Mouse (Mus musculus): ENCODE measurements around the gene Rab8a. TPM values are rescaled to one million over a fixed set of nuclear protein-coding genes. Genes with fewer than 3 reads are reported as not detected.
"Not testable (repeated sequence)": the region's sequence is repeated elsewhere in the genome, so short reads cannot be mapped to it uniquely, and the experiment has no call there.

Rab8a gene
- 140 and 151 TPM in 2 replicates for polyA plus RNA-seq (2015; fragmentation: Nextera tagmentation; extraction: Ambion mirVana)

GRCm38 (mm10) chr8:72160707-72161697 is at the start of gene Rab8a:
Gene Rab8a (plus strand): TSS chr8:72161200.
- DNase-seq (ENCODE audit: low spot score): peak; percentile 100

DNA sequence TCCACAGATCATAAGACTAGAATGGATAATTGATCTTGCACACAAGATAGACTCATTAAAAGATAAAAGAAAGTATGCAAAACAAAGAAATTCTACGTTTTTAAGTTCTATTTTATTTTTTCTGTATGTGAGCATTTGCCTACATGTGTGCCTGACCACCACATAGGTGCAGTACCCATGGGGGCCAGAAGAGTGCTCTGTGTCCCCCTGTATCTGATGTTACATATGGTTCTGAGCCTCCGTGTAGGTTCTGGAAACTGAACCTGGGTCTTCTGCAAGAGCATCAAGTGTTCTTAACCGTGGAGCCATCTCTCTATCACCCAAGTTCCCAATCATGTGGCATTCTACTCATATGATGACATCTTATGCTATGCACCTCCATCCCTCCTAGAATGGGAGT is 48.5 kb upstream of the Rab8a start:
- DNase-seq (ENCODE audit: low spot score): no peak

- DNase-seq (ENCODE audit: low spot score): no peak
Observed at GRCm38 (mm10) chr8:72115202-72115601, 45.8 kb upstream of the Rab8a start.

GRCm38 (mm10) chr8:72118616-72119015 is 42.4 kb upstream of the Rab8a start:
- DNase-seq (ENCODE audit: low spot score): no peak

DNA sequence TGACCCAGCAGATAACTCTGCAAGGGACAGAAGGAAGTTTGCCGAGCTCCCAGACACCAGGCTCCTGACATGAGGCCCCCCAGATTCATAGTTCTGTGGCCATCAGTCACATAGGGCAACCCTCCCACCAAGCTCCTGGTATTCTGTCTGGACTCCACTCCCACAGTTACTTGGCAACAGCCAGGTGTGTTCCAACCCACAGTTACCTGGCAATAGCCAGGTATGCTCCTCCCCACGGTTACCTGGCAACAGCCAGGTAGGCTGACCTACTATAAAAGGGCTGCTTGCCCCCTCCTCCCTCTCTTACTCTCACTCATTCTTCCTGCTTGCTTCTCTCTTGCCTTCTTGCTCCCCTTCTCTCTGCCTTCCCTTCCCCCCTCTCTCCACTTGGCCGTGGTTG is 39.5 kb upstream of the Rab8a start:
- DNase-seq (ENCODE audit: low spot score): not testable (repeated sequence)

DNA sequence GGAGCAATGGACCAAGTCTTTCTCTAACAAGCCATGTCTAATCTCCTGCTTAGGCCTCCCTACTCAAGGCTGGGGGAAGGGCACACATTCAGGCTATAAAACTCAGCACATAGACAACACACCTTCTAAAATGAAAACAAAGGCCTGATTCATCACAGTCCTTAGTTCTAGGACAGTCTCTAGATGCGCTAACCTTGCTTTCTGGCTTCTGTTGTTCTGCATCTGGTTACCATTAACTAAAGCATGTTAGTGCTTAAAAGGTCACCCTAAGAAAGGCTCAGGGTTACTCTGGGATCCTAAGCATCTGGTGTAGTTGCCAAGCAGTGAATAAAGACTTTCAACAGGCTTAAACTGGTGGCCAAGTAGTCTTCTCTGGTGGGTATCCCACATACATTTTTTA is 39.0 kb upstream of the Rab8a start:
- no peak for DNase-seq (ENCODE audit: low spot score)

DNA sequence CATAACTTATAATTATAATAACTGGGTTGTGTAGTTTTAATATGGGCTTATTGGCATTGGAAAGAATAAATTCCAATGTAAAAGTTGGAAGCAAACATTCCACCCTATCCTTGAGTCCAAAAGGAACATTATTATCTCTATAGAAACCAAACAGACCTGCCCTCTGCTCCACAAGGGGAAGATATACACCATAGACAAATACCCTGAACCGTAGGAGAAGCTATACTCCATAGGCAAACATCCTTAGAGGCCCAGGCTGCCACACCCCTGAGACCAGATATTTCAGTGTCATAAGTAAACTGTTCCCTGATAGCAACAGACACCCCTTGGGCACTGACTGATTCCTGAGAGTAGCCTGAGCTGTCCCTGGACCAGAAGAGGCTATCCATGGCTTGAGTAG is 33.2 kb upstream of the Rab8a start:
- DNase-seq (ENCODE audit: low spot score): no peak

DNA sequence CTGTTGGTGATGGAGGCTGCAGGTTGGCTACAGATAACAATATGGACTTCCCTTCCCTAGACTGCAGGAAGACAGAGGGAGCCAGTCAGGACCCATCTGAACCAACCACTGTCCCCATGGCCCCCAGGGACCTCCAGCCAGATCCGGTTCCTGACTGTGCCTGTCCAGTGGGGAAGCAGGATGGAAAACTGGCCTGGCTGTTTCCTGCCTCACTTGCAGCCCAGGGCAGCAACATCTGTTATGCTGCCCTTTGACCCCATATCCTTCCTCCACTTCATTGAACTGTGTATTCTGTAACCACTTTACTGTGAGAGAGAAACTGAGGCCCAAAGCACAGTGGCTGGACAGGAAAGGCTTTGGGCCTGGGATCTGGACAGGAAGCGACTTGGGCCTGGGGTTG is 29.7 kb upstream of the Rab8a start:
- DNase-seq (ENCODE audit: low spot score): no peak

DNA sequence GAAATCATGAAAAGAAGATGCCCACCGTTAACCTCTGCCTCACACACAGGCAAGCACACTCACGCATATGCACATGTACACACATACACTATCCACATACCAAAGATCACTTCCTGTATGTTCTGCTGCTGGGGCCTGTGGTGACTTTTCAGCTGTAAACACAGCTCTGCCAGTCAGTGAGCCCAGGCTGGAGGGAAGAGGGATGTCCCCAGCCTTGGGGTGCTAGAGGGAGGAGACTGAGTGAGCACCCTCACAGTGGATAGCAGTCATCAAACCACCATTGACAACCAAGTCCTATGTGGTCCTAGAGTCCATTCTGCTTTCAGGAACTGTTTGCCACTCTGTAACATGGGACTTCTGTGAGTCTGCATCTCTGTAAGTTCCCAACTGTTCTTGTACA is 29.1 kb upstream of the Rab8a start:
- peak; percentile 33 for DNase-seq (ENCODE audit: low spot score)

DNA sequence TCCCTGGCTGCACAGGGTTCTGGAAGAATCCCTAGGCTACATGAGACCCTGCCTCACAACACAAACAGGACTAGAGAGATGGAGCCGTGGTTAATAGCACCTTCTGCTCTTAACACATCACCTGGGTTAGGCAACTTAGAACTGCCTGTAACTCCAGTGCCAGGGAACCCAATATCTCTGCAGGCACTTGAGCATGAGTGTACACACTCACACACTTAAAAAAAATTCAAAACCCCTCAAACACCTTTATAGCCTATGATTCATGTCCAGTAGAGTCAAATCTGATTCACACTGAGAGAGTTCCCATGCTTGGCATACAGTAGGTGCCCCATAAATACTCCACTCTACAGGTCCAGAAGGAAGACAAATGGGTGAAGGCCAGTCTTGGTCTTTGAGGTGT is 28.6 kb upstream of the Rab8a start:
- no peak for DNase-seq (ENCODE audit: low spot score)

DNA sequence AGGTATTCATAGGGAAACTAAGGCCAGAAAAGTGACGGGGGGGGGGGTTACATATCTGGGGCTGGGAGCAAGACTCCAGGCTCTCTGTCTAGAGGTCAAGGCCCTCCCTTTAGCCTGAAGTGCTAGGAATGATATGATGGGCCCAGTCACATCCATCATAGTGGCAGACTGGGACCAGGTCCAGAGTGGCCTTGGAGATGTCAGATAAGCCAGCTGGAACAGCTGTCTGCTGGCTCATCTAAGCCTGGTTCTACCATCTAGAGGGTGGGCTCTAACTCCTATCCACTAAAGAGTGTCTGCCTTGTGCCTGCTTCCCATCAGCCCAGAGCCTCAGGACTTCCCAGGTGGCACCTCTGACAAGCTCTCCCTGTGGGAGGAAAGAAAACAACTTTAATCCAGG is 28.1 kb upstream of the Rab8a start:
- no peak for DNase-seq (ENCODE audit: low spot score)

DNA sequence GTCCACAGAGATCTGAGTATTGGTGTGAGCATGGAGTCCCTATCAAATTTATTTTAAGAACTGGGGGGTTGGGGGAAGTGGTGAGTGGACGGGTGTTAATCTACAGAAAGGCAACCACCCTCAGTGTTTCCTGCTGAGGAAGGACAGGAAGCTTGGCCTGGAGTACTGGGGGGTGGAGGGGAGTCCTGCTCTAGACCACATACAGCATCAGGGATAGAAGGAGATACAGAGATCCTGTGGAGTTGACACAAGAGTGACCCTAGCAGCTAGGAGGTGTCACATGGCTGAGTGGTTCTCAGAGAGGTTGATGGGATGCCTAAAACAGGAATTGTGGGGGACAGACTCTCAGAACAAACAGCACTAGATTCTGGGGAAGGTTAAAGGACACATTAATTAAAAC is 27.5 kb upstream of the Rab8a start:
- DNase-seq (ENCODE audit: low spot score): no peak

GRCm38 (mm10) chr8:72134756-72135445 is 26.1 kb upstream of the Rab8a start, which contains the start of gene Tpm4:
Gene Tpm4 (plus strand): TSS chr8:72134975.
- DNase-seq (ENCODE audit: low spot score): peak; percentile 46

DNA sequence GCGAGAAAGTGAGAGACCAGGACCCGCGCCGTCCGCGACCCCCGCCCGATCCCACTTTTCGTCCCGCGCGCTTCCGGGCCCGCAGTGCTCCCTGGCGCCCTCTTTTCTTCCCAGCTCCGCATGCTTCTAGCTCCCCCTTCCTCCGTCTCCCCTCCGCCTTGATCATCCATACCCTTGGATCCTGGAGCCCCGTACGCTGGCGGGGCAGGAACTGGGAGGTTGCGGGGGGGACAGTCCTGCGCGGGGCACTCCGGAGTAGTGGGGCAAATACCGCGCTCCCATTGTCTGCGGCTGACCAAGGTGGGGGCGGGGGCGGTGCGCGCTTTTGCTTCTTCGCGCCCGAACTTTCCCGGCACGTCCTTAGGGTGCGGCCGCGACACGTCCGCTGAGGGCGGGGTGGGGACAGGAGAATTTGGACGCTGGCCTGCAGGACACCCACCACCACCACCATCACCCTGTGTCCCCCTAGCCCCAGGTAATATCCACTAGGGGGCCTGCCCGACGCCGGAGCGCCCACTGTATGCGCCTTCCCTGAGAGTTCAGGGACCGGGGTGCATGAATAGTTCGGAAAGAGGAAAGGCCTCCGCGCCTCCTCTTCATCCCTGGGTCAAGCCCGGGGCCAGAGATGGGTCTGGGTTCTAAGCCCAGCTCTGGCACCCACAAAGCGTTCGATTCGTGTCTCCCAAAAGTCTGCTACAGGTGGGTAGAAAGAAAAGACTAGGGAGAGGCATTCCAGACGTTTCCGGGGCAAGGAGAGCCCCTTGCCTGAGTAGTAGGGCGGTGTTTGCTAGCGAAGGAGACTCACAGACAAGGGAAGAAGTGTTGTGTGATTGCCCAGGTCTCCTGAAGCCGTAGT is 25.3 kb upstream of the Rab8a start:
- peak; percentile 53 for DNase-seq (ENCODE audit: low spot score)

DNA sequence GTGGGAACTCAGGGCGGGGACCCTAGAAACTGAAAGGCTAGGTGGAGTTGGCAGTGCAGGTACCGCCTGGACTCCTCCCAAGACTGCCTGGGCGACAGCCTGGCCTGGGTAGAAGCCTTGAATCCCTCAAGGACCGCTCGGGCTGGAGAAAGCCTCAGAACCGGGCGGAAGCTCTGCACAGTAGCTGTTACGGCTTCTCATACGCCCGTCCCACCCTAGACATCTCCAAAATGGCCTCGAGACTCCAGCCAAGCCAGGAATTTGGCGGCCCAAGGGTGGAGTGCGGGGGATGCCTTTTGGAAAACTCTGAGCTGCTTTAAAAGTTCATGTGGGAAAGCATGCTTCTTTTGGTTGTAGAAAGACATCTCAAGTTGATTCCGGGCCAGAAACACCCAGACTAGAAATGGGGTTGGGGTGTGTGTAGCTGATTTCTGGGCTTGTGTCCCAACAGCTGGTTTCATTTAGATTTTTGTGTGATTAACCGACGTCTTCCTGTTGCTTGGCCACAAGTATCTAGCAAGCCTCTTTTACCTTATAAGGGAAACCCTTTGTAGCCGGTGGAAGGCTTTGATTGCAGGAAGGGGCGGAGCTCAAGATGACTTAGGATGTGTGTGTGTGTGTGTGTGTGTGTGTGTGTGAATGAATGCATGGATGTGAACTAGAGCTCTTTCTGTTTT is 24.6 kb upstream of the Rab8a start:
- DNase-seq (ENCODE audit: low spot score): peak; percentile 95

- no peak for DNase-seq (ENCODE audit: low spot score)
Observed at GRCm38 (mm10) chr8:72137431-72137830, 23.6 kb upstream of the Rab8a start.

DNA sequence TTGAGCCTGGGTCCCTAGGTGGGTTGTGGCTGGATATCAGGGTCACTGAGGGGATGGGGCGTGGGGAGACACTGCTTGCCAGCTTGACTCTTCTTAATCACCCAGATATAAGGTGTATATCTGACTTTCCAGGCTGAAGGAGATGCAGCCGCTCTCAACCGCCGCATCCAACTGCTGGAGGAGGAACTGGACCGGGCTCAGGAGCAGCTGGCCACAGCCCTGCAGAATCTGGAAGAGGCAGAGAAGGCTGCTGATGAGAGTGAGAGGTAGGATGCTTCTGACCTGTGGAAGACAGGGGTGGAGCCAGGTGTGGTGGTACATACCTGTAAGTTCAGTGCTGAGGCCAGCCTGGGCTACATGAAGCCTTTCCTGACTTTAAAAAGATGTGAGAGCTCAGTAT is 22.5 kb upstream of the Rab8a start:
- DNase-seq (ENCODE audit: low spot score): no peak

DNA sequence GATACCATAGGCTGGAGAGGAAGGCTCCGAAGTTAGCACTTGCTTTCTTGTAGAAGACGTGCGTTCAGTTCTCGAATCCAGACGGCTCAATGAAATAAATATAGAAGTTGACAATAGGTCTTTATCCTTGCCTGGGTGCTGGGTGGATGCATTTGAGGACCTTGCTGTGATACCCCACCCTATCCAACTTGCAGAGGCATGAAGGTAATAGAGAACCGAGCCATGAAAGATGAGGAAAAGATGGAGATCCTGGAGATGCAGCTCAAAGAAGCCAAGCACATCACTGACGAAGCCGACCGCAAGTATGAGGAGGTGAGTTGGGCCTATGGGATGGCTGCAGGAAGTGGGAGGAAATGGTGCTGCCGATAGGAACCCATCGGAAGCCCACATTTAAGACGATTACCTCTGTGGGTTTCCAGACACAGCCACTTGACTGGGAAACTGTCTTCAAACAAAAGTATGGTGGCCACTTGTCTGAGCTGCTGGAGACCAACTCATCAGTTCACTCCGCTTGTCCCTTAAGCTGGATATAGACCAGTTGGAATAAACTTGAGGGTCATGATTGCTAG is 17.7 kb upstream of the Rab8a start:
- no peak for DNase-seq (ENCODE audit: low spot score)

GRCm38 (mm10) chr8:72144345-72144975 is 16.5 kb upstream of the Rab8a start:
- DNase-seq (ENCODE audit: low spot score): no peak

DNA sequence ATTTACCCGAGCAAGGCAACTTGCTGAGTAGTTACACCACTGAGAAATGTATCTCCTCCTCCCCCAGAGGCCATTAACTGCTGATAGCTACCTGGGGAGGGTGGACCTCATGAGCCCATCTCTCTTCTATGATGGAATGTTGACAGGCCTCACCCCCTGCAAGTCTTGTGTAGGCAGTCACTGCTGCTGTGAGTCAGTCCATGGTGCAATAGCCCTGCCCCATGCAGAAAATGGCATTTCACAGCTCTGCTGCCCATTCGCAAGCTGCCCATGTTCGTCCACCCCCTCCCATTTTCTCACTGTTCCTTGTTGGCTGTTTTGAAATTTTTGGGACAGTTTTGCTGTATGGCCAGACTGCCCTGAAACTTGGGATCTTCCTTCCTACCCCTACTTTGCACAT is 15.5 kb upstream of the Rab8a start:
- DNase-seq (ENCODE audit: low spot score): no peak
